Mouse (Mus musculus): ENCODE results near the gene Gtf2ird2. TPM values are rescaled to one million over a fixed set of nuclear protein-coding genes. Genes with fewer than 3 reads are reported as not detected.
A peak's percentile ranks its signal among the peaks of the same experiment; 100 is the strongest.

The Gtf2ird2 gene
- polyA plus RNA-seq, 1 experiment from 2014 or later: 7.1 TPM

- WGBS: 22% methylated on average over 6 of the region's 6 CpGs
- ATAC-seq (ENCODE audit: insufficient read depth, low FRiP score): 0 out of 2 replicates have a peak, but pooled peaks have one; percentile 2
- Histone ChIP-seq H3K36me3 (ENCODE audit: control insufficient read depth, insufficient read depth, low read length) (peaks cover 28% of the 10 kb centered on the region), H3K9ac (ENCODE audit: low read length) (no peak overlapping the region), H3K4me2 (ENCODE audit: low read depth, low read length) (no peak overlapping the region), H3K4me1 (ENCODE audit: control insufficient read depth, insufficient read depth, low read length) (peaks cover 29% of the 10 kb centered on the region), H3K27me3 (ENCODE audit: control insufficient read depth, insufficient read depth, low read length) (no peaks in the 10 kb centered on the region), H3K9me3 (replicated peaks; ENCODE audit: control insufficient read depth, low read length) (no peaks in the 10 kb centered on the region), H3K4me3 (replicated peaks; ENCODE audit: low read length) (no peak overlapping the region), H3K27ac (ENCODE audit: low read length) (peak overlapping the region; percentile 44; the same call in 1 of the 2 replicates)
Observed at GRCm38 (mm10) chr5:134235111-134235510, 51.3 kb downstream of the Gtf2ird2 start.

DNA sequence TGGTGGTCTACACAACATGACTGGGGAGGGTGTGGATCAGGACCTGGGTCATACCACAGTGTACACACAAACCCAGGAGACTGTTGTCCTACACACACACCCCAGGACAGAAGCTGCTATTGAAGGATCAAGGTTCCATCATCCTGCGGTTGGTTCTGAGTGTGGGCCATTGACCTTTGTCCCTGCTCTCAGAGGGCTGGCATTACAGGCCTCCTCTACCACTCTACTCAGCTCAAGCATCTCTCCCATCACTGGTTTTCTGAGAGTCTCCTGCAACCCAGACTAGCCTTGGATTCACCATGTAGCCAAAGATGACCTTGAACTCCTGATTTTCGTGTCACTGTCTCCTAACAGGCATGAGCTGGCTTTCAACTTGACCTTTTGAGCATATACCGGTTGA is 52.4 kb downstream of the Gtf2ird2 start:
- Histone ChIP-seq H3K27ac (ENCODE audit: low read length) (0 out of 2 replicates have a peak overlapping the region, but pooled peaks have one; percentile 9), H3K9ac (ENCODE audit: low read length) (no peak overlapping the region), H3K4me1 (ENCODE audit: control insufficient read depth, insufficient read depth, low read length) (peaks cover 29% of the 10 kb centered on the region), H3K4me2 (ENCODE audit: low read depth, low read length) (no peak overlapping the region), H3K4me3 (replicated peaks; ENCODE audit: low read length) (no peak overlapping the region), H3K27me3 (ENCODE audit: control insufficient read depth, insufficient read depth, low read length) (no peaks in the 10 kb centered on the region), H3K9me3 (replicated peaks; ENCODE audit: control insufficient read depth, low read length) (no peaks in the 10 kb centered on the region), H3K36me3 (ENCODE audit: control insufficient read depth, insufficient read depth, low read length) (peaks cover 37% of the 10 kb centered on the region)
- no peak for ATAC-seq (ENCODE audit: insufficient read depth, low FRiP score)
- WGBS: 79% methylated on average over 3 of the region's 3 CpGs

DNA sequence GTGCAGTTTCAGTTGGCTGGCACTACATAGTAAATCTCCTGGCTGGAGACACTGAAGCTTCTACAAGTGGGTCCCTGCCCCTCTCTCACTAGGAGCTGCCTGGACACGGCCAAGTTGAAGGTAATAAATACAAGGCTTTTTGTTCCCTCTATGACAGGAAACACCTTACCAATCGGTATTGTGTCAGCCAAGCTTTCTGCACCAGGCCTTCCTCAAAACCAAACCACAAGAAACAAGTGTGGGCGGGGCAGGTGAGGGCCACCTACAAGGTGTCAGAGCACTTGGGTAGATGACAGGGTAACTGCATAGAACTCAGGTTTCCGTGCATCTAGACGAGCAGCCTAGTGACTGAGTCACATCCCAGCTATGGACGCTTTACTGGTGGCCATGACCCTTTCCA is 53.0 kb downstream of the Gtf2ird2 start:
- peaks cover 42% of the 10 kb centered on the region for H3K36me3 ChIP-seq (ENCODE audit: control insufficient read depth, insufficient read depth, low read length)
- no peak for ATAC-seq (ENCODE audit: insufficient read depth, low FRiP score)
- H3K4me3 ChIP-seq (replicated peaks; ENCODE audit: low read length): no peak overlapping the region

DNA sequence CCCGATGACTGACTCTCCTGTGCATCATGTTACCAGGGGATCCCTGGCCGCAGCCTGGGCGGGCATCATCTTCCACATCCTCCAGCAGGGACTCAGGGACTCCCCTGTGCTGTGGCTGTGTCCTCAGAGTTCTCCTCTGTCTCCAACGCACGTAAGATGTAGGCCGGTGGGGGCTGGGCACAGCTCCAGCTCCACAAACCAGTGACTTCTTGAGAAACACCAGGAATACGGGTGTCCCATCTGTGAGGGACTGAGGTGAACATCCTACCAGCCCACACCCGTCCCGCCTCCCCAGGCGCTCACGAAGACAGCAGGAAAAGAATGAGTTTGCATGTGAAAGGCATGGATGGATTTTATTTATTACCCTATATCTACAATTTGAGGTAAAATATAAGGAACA is 53.7 kb downstream of the Gtf2ird2 start:
- Histone ChIP-seq H3K36me3 (ENCODE audit: control insufficient read depth, insufficient read depth, low read length) (peaks cover 48% of the 10 kb centered on the region), H3K4me3 (replicated peaks; ENCODE audit: low read length) (no peak overlapping the region)
- WGBS: 89% methylated on average over 11 of the region's 11 CpGs

More for the DNA sequence above, 53.0 kb downstream of the Gtf2ird2 start:
- peaks cover 29% of the 10 kb centered on the region for H3K4me1 ChIP-seq (ENCODE audit: control insufficient read depth, insufficient read depth, low read length)
- no peak overlapping the region for H3K9ac ChIP-seq (ENCODE audit: low read length)
- no peak overlapping the region for H3K4me2 ChIP-seq (ENCODE audit: low read depth, low read length)
- 72% methylated on average over 6 of the region's 6 CpGs for WGBS
- no peaks in the 10 kb centered on the region for H3K27me3 ChIP-seq (ENCODE audit: control insufficient read depth, insufficient read depth, low read length)
- peak overlapping the region; percentile 9; the same call in 1 of the 2 replicates for H3K27ac ChIP-seq (ENCODE audit: low read length)
- H3K9me3 ChIP-seq (replicated peaks; ENCODE audit: control insufficient read depth, low read length): no peaks in the 10 kb centered on the region

DNA sequence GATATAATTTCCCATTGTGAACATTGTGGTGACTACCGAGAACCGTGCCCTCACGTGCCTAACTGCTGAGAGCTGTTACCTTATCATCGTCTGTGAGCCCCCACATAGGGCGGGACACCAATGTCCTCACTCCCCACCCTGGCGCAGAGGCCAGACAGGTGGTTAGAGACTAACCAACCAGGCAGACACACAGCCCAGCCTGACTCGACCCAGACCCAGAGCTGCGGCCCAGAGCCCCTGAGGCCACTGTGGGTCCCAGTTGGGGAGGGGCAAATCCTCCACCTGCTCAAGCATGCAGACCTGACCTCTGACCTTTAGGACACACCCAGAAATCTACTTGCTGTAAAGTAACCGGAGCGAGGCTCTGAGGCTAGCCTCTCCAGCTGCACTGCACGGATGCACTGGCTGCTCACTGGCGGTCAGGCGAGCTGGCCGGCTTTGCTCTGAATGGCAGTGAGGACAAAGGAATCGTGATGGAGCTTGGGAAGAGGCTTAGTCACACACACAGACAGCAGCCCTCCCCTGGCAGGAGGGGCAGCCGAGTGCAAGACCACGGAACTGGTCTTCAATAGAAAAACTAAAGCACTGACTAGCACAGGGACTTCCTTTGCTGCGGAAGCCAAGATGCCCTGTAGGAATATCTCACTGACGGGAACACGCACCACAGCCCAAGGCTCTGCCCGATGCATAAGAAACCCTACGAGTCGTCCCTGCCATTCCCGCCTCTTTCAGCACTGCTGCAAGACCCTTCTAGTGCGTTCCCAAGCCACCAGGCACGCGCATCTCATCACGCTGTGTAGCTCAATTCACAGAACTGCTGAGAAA is 54.3 kb downstream of the Gtf2ird2 start:
- H3K4me3 ChIP-seq (replicated peaks; ENCODE audit: low read length): no peak overlapping the region
- 80% methylated on average over 28 of the region's 28 CpGs for WGBS
- ATAC-seq (ENCODE audit: insufficient read depth, low FRiP score): no peak

More for the DNA sequence above, 53.7 kb downstream of the Gtf2ird2 start:
- Histone ChIP-seq H3K27ac (ENCODE audit: low read length) (peak overlapping the region; percentile 29; the same call in 1 of the 2 replicates), H3K27me3 (ENCODE audit: control insufficient read depth, insufficient read depth, low read length) (no peaks in the 10 kb centered on the region), H3K4me1 (ENCODE audit: control insufficient read depth, insufficient read depth, low read length) (peaks cover 23% of the 10 kb centered on the region), H3K9ac (ENCODE audit: low read length) (no peak overlapping the region), H3K9me3 (replicated peaks; ENCODE audit: control insufficient read depth, low read length) (no peaks in the 10 kb centered on the region), H3K4me2 (ENCODE audit: low read depth, low read length) (no peak overlapping the region)
- no peak for ATAC-seq (ENCODE audit: insufficient read depth, low FRiP score)

DNA sequence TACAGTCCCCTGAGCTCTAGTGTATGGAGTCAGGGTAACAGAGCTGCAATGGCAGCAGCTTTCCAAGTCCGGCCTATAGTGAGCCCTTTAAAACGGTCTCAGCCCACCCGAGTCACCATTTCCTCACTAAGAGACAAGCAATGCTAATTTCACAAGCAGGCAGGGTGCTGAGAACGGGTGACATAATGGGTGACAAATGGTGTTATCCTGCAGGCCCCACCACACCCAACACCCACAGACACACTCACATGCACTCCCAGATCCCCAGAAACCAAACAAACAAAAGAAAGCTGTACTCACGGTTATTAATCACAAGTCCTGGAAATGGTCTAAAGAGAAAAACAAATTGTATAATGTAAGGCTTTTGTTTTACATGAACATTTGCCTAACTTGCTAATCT is 58.0 kb downstream of the Gtf2ird2 start:
- H3K27ac ChIP-seq (ENCODE audit: low read length): no peak overlapping the region
- peaks cover 4% of the 10 kb centered on the region; the same call in 1 of the 2 replicates for H3K4me1 ChIP-seq (ENCODE audit: control insufficient read depth, insufficient read depth, low read length)
- H3K36me3 ChIP-seq (ENCODE audit: control insufficient read depth, insufficient read depth, low read length): peaks cover 84% of the 10 kb centered on the region
- no peak overlapping the region for H3K4me2 ChIP-seq (ENCODE audit: low read depth, low read length)
- no peak overlapping the region for H3K9ac ChIP-seq (ENCODE audit: low read length)
- H3K27me3 ChIP-seq (ENCODE audit: control insufficient read depth, insufficient read depth, low read length): no peaks in the 10 kb centered on the region
- H3K9me3 ChIP-seq (replicated peaks; ENCODE audit: control insufficient read depth, low read length): no peaks in the 10 kb centered on the region
- no peak for ATAC-seq (ENCODE audit: insufficient read depth, low FRiP score)
- 75% methylated on average over 5 of the region's 5 CpGs for WGBS
- H3K4me3 ChIP-seq (replicated peaks; ENCODE audit: low read length): no peak overlapping the region

More for the DNA sequence above, 54.3 kb downstream of the Gtf2ird2 start:
- H3K36me3 ChIP-seq (ENCODE audit: control insufficient read depth, insufficient read depth, low read length): peaks cover 54% of the 10 kb centered on the region
- no peaks in the 10 kb centered on the region for H3K9me3 ChIP-seq (replicated peaks; ENCODE audit: control insufficient read depth, low read length)
- H3K27ac ChIP-seq (ENCODE audit: low read length): no peak overlapping the region
- H3K27me3 ChIP-seq (ENCODE audit: control insufficient read depth, insufficient read depth, low read length): no peaks in the 10 kb centered on the region
- peaks cover 21% of the 10 kb centered on the region for H3K4me1 ChIP-seq (ENCODE audit: control insufficient read depth, insufficient read depth, low read length)
- no peak overlapping the region for H3K9ac ChIP-seq (ENCODE audit: low read length)
- H3K4me2 ChIP-seq (ENCODE audit: low read depth, low read length): no peak overlapping the region

DNA sequence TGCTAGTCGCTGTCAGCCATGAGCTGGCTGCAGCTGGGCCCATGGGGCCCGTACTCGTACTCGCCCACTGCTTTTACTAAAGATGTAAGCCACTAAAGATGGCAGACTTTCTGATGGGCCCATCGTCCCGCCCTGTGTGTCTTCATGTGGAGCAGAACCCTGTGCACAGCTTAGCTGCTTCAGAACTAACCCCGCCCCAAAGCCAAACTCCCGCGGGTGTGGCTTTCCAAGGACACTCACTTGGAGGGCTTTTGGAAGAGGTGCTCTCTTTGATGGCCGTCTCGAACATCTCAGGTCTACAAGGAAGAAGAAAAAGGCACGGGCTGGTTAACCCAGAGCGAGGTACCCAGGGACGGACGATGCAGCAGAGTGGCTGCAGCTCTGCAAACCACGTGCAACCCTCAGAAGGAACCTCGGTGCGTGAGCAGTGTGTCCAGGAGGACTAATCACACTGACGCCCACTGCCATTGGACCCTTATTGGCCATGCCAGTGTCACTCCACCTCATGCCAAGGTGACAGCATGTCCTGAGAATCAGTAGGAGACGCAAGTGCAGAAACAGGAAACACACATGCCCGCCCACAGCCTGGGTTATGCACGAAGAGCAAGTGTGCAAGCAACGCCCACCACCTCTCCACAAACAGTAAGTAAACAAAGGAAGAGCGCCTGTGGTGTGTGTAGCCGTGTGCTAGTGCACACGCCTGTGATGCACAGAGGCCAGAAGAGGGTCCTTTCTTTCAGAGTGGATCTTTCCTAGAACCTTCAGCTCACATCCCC is 60.0 kb downstream of the Gtf2ird2 start:
- Histone ChIP-seq H3K36me3 (ENCODE audit: control insufficient read depth, insufficient read depth, low read length) (peaks cover 85% of the 10 kb centered on the region), H3K9ac (ENCODE audit: low read length) (no peak overlapping the region), H3K27ac (ENCODE audit: low read length) (no peak overlapping the region), H3K4me3 (replicated peaks; ENCODE audit: low read length) (no peak overlapping the region), H3K4me1 (ENCODE audit: control insufficient read depth, insufficient read depth, low read length) (no peaks in the 10 kb centered on the region), H3K4me2 (ENCODE audit: low read depth, low read length) (no peak overlapping the region), H3K27me3 (ENCODE audit: control insufficient read depth, insufficient read depth, low read length) (no peaks in the 10 kb centered on the region), H3K9me3 (replicated peaks; ENCODE audit: control insufficient read depth, low read length) (no peaks in the 10 kb centered on the region)
- no peak for ATAC-seq (ENCODE audit: insufficient read depth, low FRiP score)
- WGBS: 87% methylated on average over 26 of the region's 26 CpGs

GRCm38 (mm10) chr5:134244890-134245289 is 61.1 kb downstream of the Gtf2ird2 start:
- no peaks in the 10 kb centered on the region for H3K9me3 ChIP-seq (replicated peaks; ENCODE audit: control insufficient read depth, low read length)
- H3K9ac ChIP-seq (ENCODE audit: low read length): no peak overlapping the region
- H3K4me2 ChIP-seq (ENCODE audit: low read depth, low read length): no peak overlapping the region
- no peak for ATAC-seq (ENCODE audit: insufficient read depth, low FRiP score)
- H3K27ac ChIP-seq (ENCODE audit: low read length): no peak overlapping the region
- H3K36me3 ChIP-seq (ENCODE audit: control insufficient read depth, insufficient read depth, low read length): peaks cover 88% of the 10 kb centered on the region
- H3K27me3 ChIP-seq (ENCODE audit: control insufficient read depth, insufficient read depth, low read length): no peaks in the 10 kb centered on the region
- 90% methylated on average over 5 of the region's 5 CpGs for WGBS
- no peaks in the 10 kb centered on the region for H3K4me1 ChIP-seq (ENCODE audit: control insufficient read depth, insufficient read depth, low read length)
- H3K4me3 ChIP-seq (replicated peaks; ENCODE audit: low read length): no peak overlapping the region

DNA sequence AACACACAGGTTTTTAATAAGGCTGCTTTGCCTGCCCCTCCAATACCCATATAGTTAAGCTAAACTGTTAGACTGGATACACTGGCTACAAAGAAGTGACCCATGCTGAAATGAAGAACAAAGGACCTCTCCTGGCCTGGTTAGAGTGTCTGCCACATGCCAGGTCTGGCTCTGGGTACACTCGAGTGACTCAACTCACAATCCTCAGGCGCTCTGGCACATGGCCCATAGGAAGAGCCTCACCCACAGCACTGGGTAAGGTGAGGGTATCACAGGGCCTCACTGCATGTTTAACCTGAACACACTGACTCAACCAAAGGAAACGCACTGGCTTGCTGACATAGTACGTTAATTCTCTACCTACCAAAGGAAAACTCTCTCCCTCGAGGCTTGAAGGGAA is 62.3 kb downstream of the Gtf2ird2 start:
- 82% methylated on average over 5 of the region's 5 CpGs for WGBS
- peaks cover 82% of the 10 kb centered on the region for H3K36me3 ChIP-seq (ENCODE audit: control insufficient read depth, insufficient read depth, low read length)
- no peak overlapping the region for H3K9ac ChIP-seq (ENCODE audit: low read length)
- H3K27me3 ChIP-seq (ENCODE audit: control insufficient read depth, insufficient read depth, low read length): no peaks in the 10 kb centered on the region
- H3K27ac ChIP-seq (ENCODE audit: low read length): no peak overlapping the region; the same call in 1 of the 2 replicates
- no peaks in the 10 kb centered on the region for H3K4me1 ChIP-seq (ENCODE audit: control insufficient read depth, insufficient read depth, low read length)
- no peaks in the 10 kb centered on the region for H3K9me3 ChIP-seq (replicated peaks; ENCODE audit: control insufficient read depth, low read length)
- no peak overlapping the region for H3K4me2 ChIP-seq (ENCODE audit: low read depth, low read length)
- H3K4me3 ChIP-seq (replicated peaks; ENCODE audit: low read length): no peak overlapping the region
- ATAC-seq (ENCODE audit: insufficient read depth, low FRiP score): peak; percentile 66; the same call in 1 of the 2 replicates

Measured in stomach, embryonic 16.5 days (tissue).